Mouse (Mus musculus) limb, embryonic 13.5 days (tissue): ENCODE measurements around the gene Tstd3. TPM values are rescaled to one million over a fixed set of nuclear protein-coding genes. Genes with fewer than 3 reads are reported as not detected.

Experiments
- ATAC-seq: fragments of 200-750 bp; cut with Nextera tagmentation; 2 replicates; pipeline ENCODE4 v1.8.0; 2017; ENCODE audit warnings: low read depth, moderate number of reproducible peaks, moderate TSS enrichment; ENCODE audit not compliant: low FRiP score
- H3K27ac ChIP-seq: fragments of 300-500 bp; sonication (generic); 2 replicates; pipeline ENCODE4 v1.5.1; 2015; ENCODE audit warnings: inconsistent platforms, mild to moderate bottlenecking, moderate library complexity
- H3K27me3 ChIP-seq: fragments of 300-500 bp; sonication (generic); 2 replicates; pipeline ENCODE4 v1.6.1; 2015; ENCODE audit warnings: mild to moderate bottlenecking, inconsistent platforms
- H3K36me3 ChIP-seq: fragments of 300-500 bp; sonication (generic); 2 replicates; pipeline ENCODE4 v1.6.1; 2015; ENCODE audit warnings: inconsistent platforms, mild to moderate bottlenecking, moderate library complexity
- H3K4me1 ChIP-seq: fragments of 300-500 bp; sonication (generic); 2 replicates; pipeline ENCODE4 v1.6.1; 2015; ENCODE audit warnings: inconsistent platforms
- H3K4me2 ChIP-seq: fragments of 300-500 bp; sonication (generic); replicated peaks from 2 replicates; pipeline ENCODE4 v1.6.1; 2015; ENCODE audit warnings: inconsistent platforms, mild to moderate bottlenecking, moderate library complexity
- H3K4me3 ChIP-seq: fragments of 300-500 bp; sonication (generic); 2 replicates; pipeline ENCODE4 v1.5.1; 2015; ENCODE audit warnings: moderate library complexity, mild to moderate bottlenecking, inconsistent platforms
- H3K9ac ChIP-seq: fragments of 300-500 bp; sonication (generic); 2 replicates; pipeline ENCODE4 v1.6.1; 2015; ENCODE audit warnings: mild to moderate bottlenecking, inconsistent platforms
- H3K9me3 ChIP-seq: fragments of 300-500 bp; sonication (generic); 2 replicates; pipeline ENCODE4 v1.6.1; 2016; ENCODE audit warnings: inconsistent platforms
- WGBS: fragments of 180-500 bp; shearing (Covaris S2); methylation state at CpG from one replicate; pipeline ENCODE4 v1.1.7; 2015; 5-methylcytosine and 5-hydroxymethylcytosine counted together
- polyA plus RNA-seq: library from polyadenylated mRNA; unstranded; fragments of >200 nt; fragmentation: Nextera tagmentation; extraction: Ambion mirVana; gene quantifications from 2 replicates; pipeline ENCODE4 v1.2.1, GENCODE M21; 2015

Tstd3 gene
- polyA plus RNA-seq, 1 experiment from 2014 or later, result 6.4 TPM

- H3K4me3 ChIP-seq, result no peak overlapping the region
- no peak overlapping the region for H3K4me2 ChIP-seq
- no peak overlapping the region for H3K9ac ChIP-seq
- ATAC-seq, result no peak
- H3K9me3 ChIP-seq, result no peaks in the 10 kb centered on the region
- WGBS, result 89% methylated on average over 4 of the region's 4 CpGs
- H3K27ac ChIP-seq, result no peak overlapping the region
- H3K36me3 ChIP-seq, result peaks cover 18% of the 10 kb centered on the region
- no peaks in the 10 kb centered on the region for H3K27me3 ChIP-seq
- no peaks in the 10 kb centered on the region for H3K4me1 ChIP-seq
These were observed 27.8 kb downstream of the Tstd3 start for GRCm38 (mm10) chr4:21739169-21739568.

- Histone ChIP-seq H3K27ac (peak within 1 kb of the TSS; percentile 56; the same call in 1 of the 2 replicates), H3K9me3 (no peaks in the 10 kb centered on the region), H3K27me3 (no peaks in the 10 kb centered on the region), H3K4me1 (peaks cover 4% of the 10 kb centered on the region), H3K4me2 (peak within 1 kb of the TSS; percentile 72), H3K36me3 (peaks cover under 1% of the 10 kb centered on the region), H3K4me3 (peak within 1 kb of the TSS; percentile 82), H3K9ac (peak within 1 kb of the TSS; percentile 86)
- peak; percentile 97 for ATAC-seq
- WGBS, result under 1% methylated on average over 37 of the region's 37 CpGs
These were observed 39.3 kb downstream of the Tstd3 start, which contains the start of gene Ccnc for GRCm38 (mm10) chr4:21727615-21728165. Ccnc (plus strand) TSS chr4:21727701.

- peak overlapping the region; percentile 86 for H3K9ac ChIP-seq
- 0 out of 2 replicates have a peak overlapping the region, but pooled peaks have one; percentile 44 for H3K27ac ChIP-seq
- H3K4me2 ChIP-seq, result peak overlapping the region; percentile 72
- 0 out of 2 replicates have a peak, but pooled peaks have one; percentile 25 for ATAC-seq
- no peaks in the 10 kb centered on the region for H3K27me3 ChIP-seq
- 1% methylated on average over 22 of the region's 22 CpGs for WGBS
- H3K4me3 ChIP-seq, result peak overlapping the region; percentile 82
- no peaks in the 10 kb centered on the region for H3K9me3 ChIP-seq
- H3K36me3 ChIP-seq, result no peaks in the 10 kb centered on the region
- peaks cover 4% of the 10 kb centered on the region for H3K4me1 ChIP-seq
These were observed 39.9 kb downstream of the Tstd3 start for GRCm38 (mm10) chr4:21726912-21727614.

DNA sequence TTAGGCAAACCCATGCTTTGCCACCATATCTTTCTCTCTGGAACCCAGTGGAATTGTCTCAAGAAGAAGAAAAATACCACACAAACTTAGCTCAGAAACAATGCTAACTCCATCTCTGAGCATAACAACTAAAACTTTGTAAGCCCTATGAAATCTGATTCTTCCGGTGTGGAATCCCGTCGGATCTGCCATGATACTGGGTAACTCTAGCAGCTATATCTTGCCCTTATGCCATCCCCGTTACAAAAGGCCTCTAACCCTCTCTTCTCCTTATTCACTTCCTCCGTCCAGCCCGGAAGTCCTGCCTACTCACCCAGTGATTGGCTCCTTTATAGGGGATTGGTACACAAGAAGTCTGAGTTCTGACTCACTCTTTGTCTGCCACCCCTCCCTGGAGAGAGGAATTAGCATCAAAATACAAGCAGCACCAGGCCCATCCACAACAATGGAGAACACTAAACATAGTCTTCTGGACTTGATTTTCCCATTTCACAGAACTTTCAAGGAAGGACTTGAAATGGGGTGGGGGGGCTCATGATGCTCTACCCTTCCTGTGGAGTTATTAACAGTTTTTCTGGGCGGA is 44.2 kb downstream of the Tstd3 start:
- no peaks in the 10 kb centered on the region for H3K36me3 ChIP-seq
- H3K4me1 ChIP-seq, result no peaks in the 10 kb centered on the region
- WGBS, result 57% methylated on average over 7 of the region's 7 CpGs
- H3K9ac ChIP-seq, result no peak overlapping the region
- H3K9me3 ChIP-seq, result no peaks in the 10 kb centered on the region
- H3K4me2 ChIP-seq, result no peak overlapping the region
- H3K27me3 ChIP-seq, result no peaks in the 10 kb centered on the region
- ATAC-seq, result no peak
- no peak overlapping the region for H3K27ac ChIP-seq
- no peak overlapping the region for H3K4me3 ChIP-seq

GRCm38 (mm10) chr4:21712147-21712546 is 54.9 kb downstream of the Tstd3 start:
- Histone ChIP-seq H3K4me1 (no peaks in the 10 kb centered on the region; the same call in 1 of the 2 replicates), H3K4me3 (no peak overlapping the region), H3K9me3 (no peaks in the 10 kb centered on the region), H3K27me3 (no peaks in the 10 kb centered on the region; the same call in 1 of the 2 replicates), H3K36me3 (no peaks in the 10 kb centered on the region), H3K4me2 (peak overlapping the region; percentile 36; the same call in 1 of the 2 replicates), H3K27ac (no peak overlapping the region), H3K9ac (no peak overlapping the region)
- 5% methylated on average over 13 of the region's 13 CpGs for WGBS
- peak; percentile 91 for ATAC-seq

Other genes starting within 250 kb of the Tstd3 start
- gene Prdm13, start 81.2 kb downstream of the Tstd3 start, polyA plus RNA-seq, result not detected in 2 replicates
- 41.0 and 45.0 TPM in 2 replicates for gene Ccnc, start 39.5 kb downstream of the Tstd3 start, polyA plus RNA-seq
- 8.2 and 11.5 TPM in 2 replicates for gene Usp45, start 56 bp downstream of the Tstd3 start, polyA plus RNA-seq
- gene Pnisr, start 80.4 kb upstream of the Tstd3 start, polyA plus RNA-seq, result 193 and 199 TPM in 2 replicates
- gene Coq3, start 112.5 kb upstream of the Tstd3 start, polyA plus RNA-seq, result 12.7 and 13.6 TPM in 2 replicates
- 7.3 and 7.4 TPM in 2 replicates for gene Faxc, start 164.1 kb upstream of the Tstd3 start, polyA plus RNA-seq